Mouse (Mus musculus) heart, embryonic 14.5 days (tissue): ENCODE results near the gene A730015C16Rik. TPM values are rescaled to one million over a fixed set of nuclear protein-coding genes. Genes with fewer than 3 reads are reported as not detected.

Experiments
- ATAC-seq: fragments of 200-750 bp; cut with Nextera tagmentation; 2 replicates; pipeline ENCODE4 v1.8.0; 2017; ENCODE audit warnings: low read depth, moderate TSS enrichment; ENCODE audit not compliant: insufficient number of reproducible peaks, insufficient read depth, low FRiP score
- H3K27ac ChIP-seq, 2 experiments: fragments of 200-500 bp in 1 of 2; fragments of 300-500 bp in 1 of 2; sonication (generic) in 1 of 2; replicated peaks in 1 of 2; 2 replicates each; pipeline ENCODE4 v1.5.1; 2012 to 2014; ENCODE audit warnings: low read depth in 2 of 2, low read length in 2 of 2, control low read depth in 1 of 2, mild to moderate bottlenecking in 1 of 2, mixed read lengths in 1 of 2; ENCODE audit not compliant: control insufficient read depth in 1 of 2, insufficient read depth in 1 of 2
- H3K27me3 ChIP-seq: fragments of 300-500 bp; sonication (generic); 2 replicates; pipeline ENCODE4 v1.6.1; 2014; ENCODE audit warnings: mild to moderate bottlenecking, low read length, control low read depth; ENCODE audit not compliant: control insufficient read depth, insufficient read depth
- H3K36me3 ChIP-seq: fragments of 300-500 bp; sonication (generic); 2 replicates; pipeline ENCODE4 v1.6.1; 2014; ENCODE audit warnings: mild to moderate bottlenecking, control low read depth, low read length, mixed read lengths; ENCODE audit not compliant: control insufficient read depth, insufficient read depth
- H3K4me1 ChIP-seq, 2 experiments: fragments of 200-500 bp in 1 of 2; fragments of 300-500 bp in 1 of 2; sonication (generic) in 1 of 2; 2 replicates each; pipeline ENCODE4 v1.6.1; 2012 to 2014; ENCODE audit warnings: low read length in 2 of 2, control low read depth in 1 of 2, mixed read lengths in 1 of 2; ENCODE audit not compliant: control insufficient read depth in 2 of 2, insufficient read depth in 2 of 2
- H3K4me2 ChIP-seq: fragments of 300-500 bp; sonication (generic); 2 replicates; pipeline ENCODE4 v1.6.1; 2014; ENCODE audit warnings: mild to moderate bottlenecking, low read length
- H3K4me3 ChIP-seq, 2 experiments: fragments of 200-500 bp in 1 of 2; fragments of 300-500 bp in 1 of 2; sonication (generic) in 1 of 2; 2 replicates each; pipeline ENCODE4 v1.5.1; 2012 to 2014; ENCODE audit warnings: low read length in 2 of 2, mild to moderate bottlenecking in 2 of 2, control low read depth in 1 of 2, low read depth in 1 of 2, moderate library complexity in 1 of 2; ENCODE audit not compliant: control insufficient read depth in 1 of 2, insufficient read depth in 1 of 2
- H3K9ac ChIP-seq: fragments of 300-500 bp; sonication (generic); 2 replicates; pipeline ENCODE4 v1.6.1; 2014; ENCODE audit warnings: mild to moderate bottlenecking, low read length
- H3K9me3 ChIP-seq: fragments of 300-500 bp; sonication (generic); 2 replicates; pipeline ENCODE4 v1.6.1; 2016; ENCODE audit warnings: low read length, control low read depth; ENCODE audit not compliant: control insufficient read depth
- WGBS: fragments of 180-500 bp; shearing (Covaris S2); extraction: QIAGEN DNeasy Blood & Tissue Kit; methylation state at CpG from one replicate; pipeline ENCODE4 v1.1.7; 2014; 5-methylcytosine and 5-hydroxymethylcytosine counted together
- polyA plus RNA-seq: library from polyadenylated mRNA; unstranded; fragments of >200 nt; fragmentation: Nextera tagmentation; extraction: Ambion mirVana; gene quantifications from 2 replicates; pipeline ENCODE4 v1.2.1, GENCODE M21; 2014

The A730015C16Rik gene
- polyA plus RNA-seq, 1 experiment from 2014 or later, result 0.73 TPM

DNA sequence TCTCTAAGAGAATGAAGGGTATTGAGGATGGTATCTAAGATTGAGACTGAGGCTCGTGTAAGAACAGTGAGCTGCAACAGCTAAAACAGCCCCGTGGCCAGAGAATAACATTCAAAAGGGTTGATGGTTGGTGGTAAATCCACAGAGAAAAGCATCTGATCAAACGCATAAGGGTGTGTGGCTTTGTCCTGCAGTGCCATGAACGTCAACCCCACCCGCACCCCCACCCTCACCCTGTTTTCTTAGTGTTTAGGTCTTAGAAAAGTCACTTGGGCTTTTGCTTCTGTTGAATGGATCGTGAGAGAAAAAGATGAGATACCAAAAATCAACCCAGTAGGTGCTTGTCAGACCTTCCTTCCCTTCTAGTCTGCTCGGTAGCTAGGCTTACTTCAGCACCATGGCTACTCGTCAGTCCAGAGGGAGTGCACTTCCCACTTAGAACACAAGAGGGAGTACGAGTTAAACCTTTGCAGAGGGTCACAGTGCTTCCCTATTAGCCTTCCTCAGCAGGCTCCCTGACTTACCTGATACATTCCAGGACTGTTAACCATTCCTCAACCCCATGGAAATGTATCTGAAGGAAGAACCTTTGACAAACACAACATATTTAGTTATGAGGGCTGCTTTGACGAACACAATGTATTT, 21.4 kb upstream of the A730015C16Rik start:
- ATAC-seq, result peak; percentile 56; the same call in 1 of the 2 replicates
- H3K4me3 ChIP-seq, result no peak overlapping the region
- no peak overlapping the region for H3K27ac ChIP-seq
- 0 out of 2 replicates have a peak, but pooled peaks cover 1% of the 10 kb centered on the region for H3K36me3 ChIP-seq
- no peak overlapping the region for H3K9ac ChIP-seq
- H3K4me2 ChIP-seq, result no peak overlapping the region
- H3K4me1 ChIP-seq, result no peaks in the 10 kb centered on the region
- no peaks in the 10 kb centered on the region for H3K27me3 ChIP-seq
- H3K9me3 ChIP-seq, result no peaks in the 10 kb centered on the region
- 32% methylated on average over 10 of the region's 10 CpGs for WGBS

DNA sequence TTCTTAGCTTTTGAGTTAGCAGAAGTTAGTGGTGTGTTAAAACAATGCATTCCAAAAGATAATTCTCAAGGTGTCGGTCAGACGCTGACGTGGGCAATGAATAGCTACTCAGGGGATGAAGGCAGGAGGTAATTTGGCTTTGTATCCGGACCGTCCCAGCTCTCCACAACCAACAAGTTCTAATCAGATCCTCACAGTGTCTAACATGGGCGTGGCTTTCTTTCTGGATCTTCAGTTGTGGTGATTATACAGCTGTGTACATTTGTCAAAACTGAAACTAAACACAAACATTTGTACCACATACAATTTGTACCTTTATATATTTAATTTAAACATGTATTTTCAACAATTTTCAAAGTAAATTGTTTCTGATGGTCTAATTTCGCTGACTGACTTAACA, 18.4 kb upstream of the A730015C16Rik start:
- Histone ChIP-seq H3K4me1 (no peaks in the 10 kb centered on the region), H3K4me2 (no peak overlapping the region), H3K36me3 (peaks cover 30% of the 10 kb centered on the region), H3K4me3 (no peak overlapping the region), H3K9ac (no peak overlapping the region), H3K9me3 (no peaks in the 10 kb centered on the region), H3K27ac (no peak overlapping the region), H3K27me3 (no peaks in the 10 kb centered on the region)
- ATAC-seq, result no peak
- WGBS, result 71% methylated on average over 7 of the region's 7 CpGs

DNA sequence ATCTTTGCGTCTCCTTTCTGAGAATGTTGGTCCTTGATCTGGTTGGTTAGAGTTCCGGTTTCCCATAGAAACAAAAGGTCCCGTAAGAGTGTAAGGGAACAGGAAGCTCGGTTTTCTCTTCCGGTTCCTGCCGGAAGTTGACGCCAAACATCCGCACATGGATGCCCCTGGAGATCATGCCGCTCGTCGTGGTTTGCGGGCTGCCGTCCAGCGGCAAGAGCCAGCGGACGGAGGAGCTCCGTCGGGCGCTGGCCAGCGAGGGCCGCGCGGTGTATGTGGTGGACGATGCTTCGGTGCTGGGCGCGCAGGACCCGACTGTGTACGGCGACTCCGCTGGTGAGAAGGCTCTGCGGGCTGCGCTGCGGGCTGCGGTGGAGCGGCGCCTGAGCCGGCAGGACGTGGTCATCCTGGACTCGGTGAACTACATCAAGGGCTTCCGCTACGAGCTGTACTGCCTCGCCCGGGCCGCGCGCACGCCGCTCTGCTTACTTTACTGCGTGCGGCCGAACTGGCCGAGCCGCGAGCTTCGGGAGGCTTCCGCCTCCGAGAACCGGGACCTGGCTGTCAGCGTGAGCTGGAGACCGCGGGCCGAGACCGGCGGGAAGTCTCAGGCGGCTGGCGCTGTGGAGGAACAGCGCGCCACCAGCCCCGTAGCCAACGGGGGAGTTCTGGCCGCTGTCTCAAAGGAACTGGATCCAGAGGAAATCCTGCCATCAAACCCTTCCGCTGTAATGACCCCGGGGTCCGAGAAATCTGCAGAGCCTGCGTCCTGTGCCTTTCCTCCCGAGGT, 509 bp downstream of the A730015C16Rik start, which contains the start of gene Kti12:
Gene Kti12 (plus strand): TSS at position 71 of the 790 bp plus-strand sequence.
- under 1% methylated on average over 77 of the region's 77 CpGs for WGBS
- peak; percentile 75 for ATAC-seq
- Histone ChIP-seq H3K4me1 (peaks cover 2 to 18% of the 10 kb centered on the region in 2 experiments; a peak in 3 of 4 replicates), H3K27ac (peak within 1 kb of the TSS; percentile 73 to 94), H3K4me2 (peak within 1 kb of the TSS; percentile 85), H3K9me3 (no peaks in the 10 kb centered on the region), H3K36me3 (peaks cover 22% of the 10 kb centered on the region), H3K27me3 (no peaks in the 10 kb centered on the region), H3K4me3 (peak within 1 kb of the TSS; percentile 80 to 93), H3K9ac (peak within 1 kb of the TSS; percentile 89)

DNA sequence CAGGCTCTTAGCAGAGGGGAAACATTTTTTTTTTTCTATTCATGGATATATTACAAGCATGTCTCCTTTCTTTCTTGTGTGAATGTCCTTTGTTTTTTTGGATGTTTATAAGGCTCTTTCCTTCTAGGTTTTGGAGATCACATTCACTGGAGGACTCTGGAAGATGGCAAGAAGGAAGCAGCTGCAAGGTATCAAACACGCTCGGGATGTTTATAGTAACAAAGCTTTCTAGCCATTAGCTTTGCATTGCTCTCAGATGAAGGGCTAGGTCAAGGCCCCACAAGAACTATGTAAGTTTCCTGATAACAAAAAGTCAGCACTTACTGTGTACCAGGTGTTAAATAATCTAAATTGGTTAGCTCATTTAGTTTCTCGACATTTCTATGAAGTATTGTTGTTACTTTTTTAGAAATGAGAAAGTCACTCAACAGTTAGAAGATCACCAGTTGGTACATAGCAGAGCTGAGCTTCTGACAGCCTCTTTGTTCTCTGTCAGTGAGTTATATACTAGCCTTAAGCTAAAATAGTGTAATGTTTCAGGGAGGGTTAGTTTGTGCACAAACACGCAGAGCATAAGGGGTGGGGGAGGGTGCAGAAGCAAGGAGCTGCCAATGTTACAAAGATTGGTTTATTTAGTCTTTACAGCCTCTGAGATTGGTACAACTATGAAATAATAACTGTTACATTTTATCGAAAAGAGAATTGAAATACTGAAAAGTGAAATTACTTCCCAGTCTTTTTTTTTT, 2.4 kb downstream of the A730015C16Rik start:
- H3K9me3 ChIP-seq, result no peaks in the 10 kb centered on the region
- peaks cover 14% of the 10 kb centered on the region for H3K36me3 ChIP-seq
- no peak overlapping the region for H3K9ac ChIP-seq
- 82% methylated on average over 5 of the region's 5 CpGs for WGBS
- peaks cover 4 to 25% of the 10 kb centered on the region in 2 experiments; a peak in 3 of 4 replicates for H3K4me1 ChIP-seq
- H3K27ac ChIP-seq, result no peak overlapping the region
- no peak for ATAC-seq
- no peaks in the 10 kb centered on the region for H3K27me3 ChIP-seq
- no peak overlapping the region for H3K4me2 ChIP-seq
- H3K4me3 ChIP-seq, result no peak overlapping the region

DNA sequence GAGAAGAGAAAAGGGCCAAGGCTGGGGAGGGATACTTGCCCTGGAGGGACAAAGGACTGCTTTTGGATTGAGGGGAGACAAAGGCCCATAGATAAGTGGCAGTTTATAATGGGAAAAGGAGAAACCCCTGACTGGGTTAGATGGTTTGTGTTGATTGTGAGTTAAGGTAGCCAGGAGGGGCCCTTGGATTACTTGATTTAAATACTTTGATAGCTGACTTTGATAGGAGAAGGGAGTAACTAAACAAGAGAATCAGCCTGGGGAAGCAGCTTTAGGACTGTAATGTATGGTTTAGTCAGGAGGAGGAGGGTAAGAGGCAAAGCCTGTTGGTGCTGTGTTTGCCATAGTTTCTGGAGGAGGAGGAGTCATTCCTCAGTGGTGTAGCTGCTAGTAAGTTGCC, 5.1 kb downstream of the A730015C16Rik start:
- peaks cover 4 to 23% of the 10 kb centered on the region in 2 experiments; a peak in 3 of 4 replicates for H3K4me1 ChIP-seq
- H3K4me3 ChIP-seq, result no peak overlapping the region
- H3K27ac ChIP-seq, result no peak overlapping the region
- H3K4me2 ChIP-seq, result no peak overlapping the region
- peaks cover 9% of the 10 kb centered on the region; the same call in 1 of the 2 replicates for H3K36me3 ChIP-seq
- no peaks in the 10 kb centered on the region for H3K27me3 ChIP-seq
- H3K9me3 ChIP-seq, result no peaks in the 10 kb centered on the region
- no peak overlapping the region for H3K9ac ChIP-seq
- ATAC-seq, result no peak

DNA sequence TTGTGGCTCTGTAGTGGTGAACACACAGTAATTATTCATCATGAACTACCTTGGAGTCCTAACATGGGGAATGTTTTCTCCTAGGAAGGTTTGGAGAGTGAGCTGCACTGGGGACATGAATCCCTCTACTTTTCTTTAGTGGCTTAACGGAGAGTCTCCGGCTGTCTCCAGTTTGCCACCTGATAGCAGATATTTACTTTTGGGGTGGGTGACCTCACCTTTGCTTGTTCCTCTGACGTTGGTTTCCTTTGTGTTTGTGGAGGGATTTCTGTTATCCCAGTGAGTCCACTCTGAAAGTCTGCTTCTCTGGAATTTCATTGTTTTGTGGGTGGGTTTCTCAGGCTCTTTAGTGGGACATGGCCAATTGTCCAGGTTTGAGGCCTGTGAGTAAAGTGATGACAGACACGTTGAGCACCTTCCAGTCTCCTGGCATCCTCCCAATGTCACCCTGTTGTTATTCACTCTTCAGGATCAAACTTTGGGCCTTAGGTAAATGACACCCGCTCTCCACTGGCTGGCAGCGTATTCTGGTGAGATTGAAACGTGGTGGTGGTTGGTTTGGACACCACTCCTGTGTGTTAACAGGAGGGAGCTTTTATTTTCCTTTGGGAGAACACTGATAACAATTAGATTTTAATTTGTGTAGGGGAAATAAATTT, 6.4 kb downstream of the A730015C16Rik start:
- Histone ChIP-seq H3K4me3 (no peak overlapping the region), H3K36me3 (peaks cover 9% of the 10 kb centered on the region; the same call in 1 of the 2 replicates), H3K9me3 (no peaks in the 10 kb centered on the region), H3K9ac (no peak overlapping the region), H3K27ac (no peak overlapping the region), H3K4me2 (no peak overlapping the region), H3K27me3 (no peaks in the 10 kb centered on the region), H3K4me1 (peaks cover 6 to 30% of the 10 kb centered on the region in 2 experiments; a peak in 3 of 4 replicates)
- WGBS, result 59% methylated on average over 7 of the region's 7 CpGs
- no peak for ATAC-seq

DNA sequence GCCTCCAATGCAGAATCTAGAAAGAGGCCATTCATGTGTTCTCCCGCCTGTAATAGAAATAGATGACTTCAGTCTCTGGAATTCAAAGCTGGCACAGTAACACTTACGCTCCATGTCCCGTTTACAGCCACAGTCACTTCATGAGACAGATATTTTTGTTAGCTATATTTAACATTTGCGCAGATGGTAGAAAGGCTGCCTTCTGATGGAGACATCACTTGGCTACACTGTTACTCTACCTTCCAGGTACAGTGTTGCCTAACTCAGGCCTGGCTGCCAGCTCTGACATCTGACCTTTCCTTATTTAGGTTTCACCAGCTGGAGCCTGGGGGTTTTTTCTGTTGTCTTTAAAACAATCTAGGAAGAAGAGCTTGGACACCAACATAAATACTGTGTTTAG, 10.4 kb downstream of the A730015C16Rik start:
- peaks cover 9% of the 10 kb centered on the region; the same call in 1 of the 2 replicates for H3K36me3 ChIP-seq
- no peak overlapping the region for H3K4me3 ChIP-seq
- no peak for ATAC-seq
- peak overlapping the region; percentile 50 for H3K4me2 ChIP-seq
- peak overlapping the region; percentile 82 to 92 for H3K27ac ChIP-seq
- WGBS, result 29% methylated on average over 4 of the region's 4 CpGs
- peak overlapping the region; percentile 45 for H3K9ac ChIP-seq
- H3K27me3 ChIP-seq, result no peaks in the 10 kb centered on the region
- H3K4me1 ChIP-seq, result peaks cover 10 to 40% of the 10 kb centered on the region in 2 experiments
- H3K9me3 ChIP-seq, result no peaks in the 10 kb centered on the region
